Mouse (Mus musculus): ENCODE results near the gene Prkag1. TPM values are rescaled to one million over a fixed set of nuclear protein-coding genes. Genes with fewer than 3 reads are reported as not detected.
"Not testable (repeated sequence)": the region's sequence is repeated elsewhere in the genome, so short reads cannot be mapped to it uniquely, and the experiment has no call there.

The Prkag1 gene
- polyA plus RNA-seq, 1 experiment from 2014 or later, result 56.2 TPM

GRCm38 (mm10) chr15:98822147-98822546 lies 9.2 kb downstream of the Prkag1 start:
- ATAC-seq (ENCODE audit: low FRiP score, low TSS enrichment), result no peak
- no peaks in the 10 kb centered on the region for H3K4me1 ChIP-seq (replicated peaks; ENCODE audit: control insufficient read depth, insufficient read depth)

GRCm38 (mm10) chr15:98821403-98821802 lies 9.9 kb downstream of the Prkag1 start:
- TF ChIP-seq EP300 (optimal IDR thresholded peaks at IDR 0.05) (no peak), CTCF (IDR thresholded peaks at IDR 0.05; ENCODE audit: low read depth) (peak; percentile 56)
- H3K4me3 ChIP-seq (ENCODE audit: low read depth, low read length), result no peak overlapping the region
- no peaks in the 10 kb centered on the region for H3K9me3 ChIP-seq (ENCODE audit: control insufficient read depth, low read length)
- no peak overlapping the region for H3K27ac ChIP-seq (replicated peaks)
- DNase-seq (ENCODE audit: low spot score) (no peak), ATAC-seq (ENCODE audit: low FRiP score, low TSS enrichment) (no peak)
- H3K9ac ChIP-seq (ENCODE audit: low read length), result no peak overlapping the region
- no peaks in the 10 kb centered on the region for H3K27me3 ChIP-seq (ENCODE audit: control insufficient read depth, insufficient read depth, low read length)
- H3K36me3 ChIP-seq (ENCODE audit: control insufficient read depth, insufficient read depth, low read length), result peaks cover 5% of the 10 kb centered on the region
- no peaks in the 10 kb centered on the region for H3K4me1 ChIP-seq (replicated peaks; ENCODE audit: control insufficient read depth, insufficient read depth)
- 48% methylated on average over 10 of the region's 10 CpGs for WGBS
- no peak overlapping the region for H3K4me2 ChIP-seq (replicated peaks; ENCODE audit: low read depth)

More at GRCm38 (mm10) chr15:98822147-98822546, 9.2 kb downstream of the Prkag1 start:
- H3K27ac ChIP-seq (replicated peaks), result no peak overlapping the region
- no peak overlapping the region for H3K9ac ChIP-seq (ENCODE audit: low read length)
- no peak overlapping the region for H3K4me2 ChIP-seq (replicated peaks; ENCODE audit: low read depth)
- H3K27me3 ChIP-seq (ENCODE audit: control insufficient read depth, insufficient read depth, low read length), result no peaks in the 10 kb centered on the region
- TF ChIP-seq CTCF (IDR thresholded peaks at IDR 0.05; ENCODE audit: low read depth) (no peak), EP300 (optimal IDR thresholded peaks at IDR 0.05) (no peak)
- H3K9me3 ChIP-seq (ENCODE audit: control insufficient read depth, low read length), result no peaks in the 10 kb centered on the region
- WGBS, result 76% methylated on average over 5 of the region's 5 CpGs
- no peak overlapping the region for H3K4me3 ChIP-seq (ENCODE audit: low read depth, low read length)
- H3K36me3 ChIP-seq (ENCODE audit: control insufficient read depth, insufficient read depth, low read length), result peaks cover 5% of the 10 kb centered on the region
- no peak for DNase-seq (ENCODE audit: low spot score)

- 73% methylated on average over 4 of the region's 4 CpGs for WGBS
- H3K4me1 ChIP-seq (replicated peaks; ENCODE audit: control insufficient read depth, insufficient read depth), result no peaks in the 10 kb centered on the region
- no peak overlapping the region for H3K9ac ChIP-seq (ENCODE audit: low read length)
- TF ChIP-seq EP300 (optimal IDR thresholded peaks at IDR 0.05) (no peak), CTCF (IDR thresholded peaks at IDR 0.05; ENCODE audit: low read depth) (no peak)
- DNase-seq (ENCODE audit: low spot score), result no peak
- no peaks in the 10 kb centered on the region for H3K9me3 ChIP-seq (ENCODE audit: control insufficient read depth, low read length)
- H3K27me3 ChIP-seq (ENCODE audit: control insufficient read depth, insufficient read depth, low read length), result no peaks in the 10 kb centered on the region
- H3K4me3 ChIP-seq (ENCODE audit: low read depth, low read length), result no peak overlapping the region
- H3K27ac ChIP-seq (replicated peaks), result no peak overlapping the region
- peaks cover 5% of the 10 kb centered on the region for H3K36me3 ChIP-seq (ENCODE audit: control insufficient read depth, insufficient read depth, low read length)
- H3K4me2 ChIP-seq (replicated peaks; ENCODE audit: low read depth), result no peak overlapping the region
- no peak for ATAC-seq (ENCODE audit: low FRiP score, low TSS enrichment)
Observed at GRCm38 (mm10) chr15:98820937-98821336, 10.4 kb downstream of the Prkag1 start.

GRCm38 (mm10) chr15:98818171-98818570 lies 13.2 kb downstream of the Prkag1 start:
- no peaks in the 10 kb centered on the region for H3K9me3 ChIP-seq (ENCODE audit: control insufficient read depth, low read length)
- H3K9ac ChIP-seq (ENCODE audit: low read length), result no peak overlapping the region
- DNase-seq (ENCODE audit: low spot score) (no peak), ATAC-seq (ENCODE audit: low FRiP score, low TSS enrichment) (no peak)
- no peak overlapping the region for H3K27ac ChIP-seq (replicated peaks)
- H3K27me3 ChIP-seq (ENCODE audit: control insufficient read depth, insufficient read depth, low read length), result no peaks in the 10 kb centered on the region
- H3K4me1 ChIP-seq (replicated peaks; ENCODE audit: control insufficient read depth, insufficient read depth), result no peaks in the 10 kb centered on the region
- TF ChIP-seq EP300 (optimal IDR thresholded peaks at IDR 0.05) (no peak), CTCF (IDR thresholded peaks at IDR 0.05; ENCODE audit: low read depth) (0 out of 2 replicates have a peak, but pooled peaks have one; percentile 10)
- no peak overlapping the region for H3K4me3 ChIP-seq (ENCODE audit: low read depth, low read length)
- H3K4me2 ChIP-seq (replicated peaks; ENCODE audit: low read depth), result no peak overlapping the region
- H3K36me3 ChIP-seq (ENCODE audit: control insufficient read depth, insufficient read depth, low read length), result peaks cover 12% of the 10 kb centered on the region
- WGBS, result 91% methylated on average over 7 of the region's 7 CpGs

GRCm38 (mm10) chr15:98812741-98813424 lies 18.4 kb downstream of the Prkag1 start:
- Histone ChIP-seq H3K4me3 (ENCODE audit: low read depth, low read length) (no peak overlapping the region), H3K4me2 (replicated peaks; ENCODE audit: low read depth) (no peak overlapping the region), H3K27ac (replicated peaks) (no peak overlapping the region), H3K4me1 (replicated peaks; ENCODE audit: control insufficient read depth, insufficient read depth) (no peaks in the 10 kb centered on the region; the same call in 1 of the 2 replicates), H3K9ac (ENCODE audit: low read length) (no peak overlapping the region), H3K27me3 (ENCODE audit: control insufficient read depth, insufficient read depth, low read length) (no peaks in the 10 kb centered on the region), H3K9me3 (ENCODE audit: control insufficient read depth, low read length) (no peaks in the 10 kb centered on the region), H3K36me3 (ENCODE audit: control insufficient read depth, insufficient read depth, low read length) (peaks cover 12% of the 10 kb centered on the region)
- DNase-seq (ENCODE audit: low spot score) (no peak), ATAC-seq (ENCODE audit: low FRiP score, low TSS enrichment) (no peak)
- TF ChIP-seq EP300 (optimal IDR thresholded peaks at IDR 0.05), result no peak
- no peak for TF ChIP-seq CTCF (IDR thresholded peaks at IDR 0.05; ENCODE audit: low read depth)
- 78% methylated on average over 20 of the region's 20 CpGs for WGBS

- WGBS, result 67% methylated on average over 6 of the region's 6 CpGs
- not testable (repeated sequence) for H3K9me3 ChIP-seq (ENCODE audit: control insufficient read depth, low read length)
Observed at GRCm38 (mm10) chr15:98810212-98810611, 21.1 kb downstream of the Prkag1 start.

More at GRCm38 (mm10) chr15:98810212-98810611, 21.1 kb downstream of the Prkag1 start:
- peak; percentile 32 for TF ChIP-seq CTCF (IDR thresholded peaks at IDR 0.05; ENCODE audit: low read depth)
- not testable (repeated sequence) for DNase-seq (ENCODE audit: low spot score); ATAC-seq (ENCODE audit: low FRiP score, low TSS enrichment); H3K27me3 ChIP-seq (ENCODE audit: control insufficient read depth, insufficient read depth, low read length); H3K4me1 ChIP-seq (replicated peaks; ENCODE audit: control insufficient read depth, insufficient read depth); H3K4me3 ChIP-seq (ENCODE audit: low read depth, low read length); H3K36me3 ChIP-seq (ENCODE audit: control insufficient read depth, insufficient read depth, low read length); H3K4me2 ChIP-seq (replicated peaks; ENCODE audit: low read depth); H3K27ac ChIP-seq (replicated peaks); H3K9ac ChIP-seq (ENCODE audit: low read length)

Measured in stomach, postnatal 0 days (tissue).